Mouse (Mus musculus) B cell, adult 62 days (primary cell): Measurements from ENCODE around the gene Olfr689. TPM values are rescaled to one million over a fixed set of nuclear protein-coding genes. Genes with fewer than 3 reads are reported as not detected.

Experiments used
- total RNA-seq: library from RNA; stranded (reverse); gene quantifications from 4 replicates; pipeline ENCODE4 v1.2.4, GENCODE M21; 2023

Gene Olfr689
- total RNA-seq, result not detected in 4 replicates

DNA sequence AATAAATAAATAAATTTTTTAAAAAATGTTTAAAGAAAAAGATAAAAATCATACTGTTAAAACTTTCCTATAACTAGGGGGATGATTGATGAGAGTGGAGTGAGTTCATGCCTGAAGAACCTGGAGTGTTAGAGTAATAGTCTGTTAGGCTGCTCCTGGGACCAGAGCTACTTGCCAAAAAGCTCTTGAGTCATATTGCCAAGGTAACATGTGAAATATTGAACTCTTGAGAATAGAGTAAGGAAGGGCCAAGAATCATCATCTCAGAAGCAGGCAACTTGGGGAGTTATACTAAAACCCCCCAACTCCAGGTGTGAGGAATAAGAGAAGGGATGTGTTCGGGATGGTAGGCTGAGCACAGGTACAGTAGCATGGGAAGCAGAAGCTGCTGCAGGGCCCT is at the start of gene Olfr689:
Gene Olfr689, plus strand, starts transcription at position 301 of the 400 bp plus-strand sequence.

DNA sequence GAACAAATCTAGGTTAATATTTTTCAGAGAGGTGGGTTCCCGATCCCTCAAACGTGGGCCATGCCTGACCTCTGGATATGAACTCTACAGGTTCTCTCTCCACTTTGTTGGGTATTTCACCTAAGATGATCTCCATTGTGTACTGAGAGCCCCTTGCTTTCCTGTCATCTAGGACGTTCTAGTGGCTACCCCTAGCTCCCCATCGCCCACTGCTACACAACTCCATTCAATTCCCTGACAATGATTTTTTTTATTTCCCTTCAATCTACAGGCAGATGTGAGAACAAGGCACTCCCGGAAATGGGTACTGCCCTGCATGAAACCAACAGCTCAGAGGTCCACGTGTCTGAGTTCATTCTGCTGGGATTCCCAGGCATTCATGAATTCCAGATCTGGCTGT is 23.2 kb upstream of the Olfr689 start, which contains the start of gene Olfr688:
Gene Olfr688, plus strand, starts transcription at position 301 of the 400 bp plus-strand sequence.

DNA sequence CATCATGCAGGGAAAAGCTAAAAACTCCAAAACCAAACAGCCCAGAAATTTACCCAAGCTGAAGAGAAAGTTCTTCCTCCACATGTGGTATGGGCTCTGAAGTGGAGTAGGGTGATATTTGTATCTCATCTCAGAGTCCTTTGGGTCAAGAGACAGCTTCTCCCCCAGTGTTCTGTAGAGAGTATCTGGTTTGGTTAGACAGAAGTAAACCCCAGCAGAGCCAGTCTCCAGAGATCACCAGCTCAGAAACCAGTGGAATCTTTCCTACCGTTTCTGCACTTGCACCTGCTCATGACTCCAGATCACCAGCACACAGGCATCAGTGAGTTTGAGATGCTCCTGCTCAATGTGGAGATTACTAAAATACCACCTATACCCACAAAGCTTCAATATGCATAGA is 23.0 kb downstream of the Olfr689 start, which contains the start of gene Olfr690:
Gene Olfr690, minus strand, starts transcription at position 101 of the 400 bp plus-strand sequence.

DNA sequence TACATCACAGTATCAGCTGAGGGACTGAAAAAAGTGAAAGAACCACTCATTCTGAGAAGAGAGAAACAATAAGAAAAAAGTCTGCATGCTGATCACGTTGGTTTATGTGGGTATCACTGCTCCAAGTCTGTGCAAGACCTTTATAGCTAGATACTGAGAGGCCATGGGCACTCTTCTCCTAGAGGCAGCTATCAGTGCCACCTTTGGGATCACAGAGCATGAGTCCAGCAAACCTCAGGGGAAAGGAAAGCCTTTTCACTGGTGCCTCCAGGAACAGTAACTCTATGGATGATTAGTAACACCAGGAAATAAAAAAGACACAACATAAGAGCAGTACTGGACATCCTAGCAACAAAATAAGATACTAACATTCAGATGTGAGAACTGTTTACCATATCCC is 31.2 kb downstream of the Olfr689 start, which contains the start of gene Olfr691:
Gene Olfr691, minus strand, starts transcription at position 101 of the 400 bp plus-strand sequence.

DNA sequence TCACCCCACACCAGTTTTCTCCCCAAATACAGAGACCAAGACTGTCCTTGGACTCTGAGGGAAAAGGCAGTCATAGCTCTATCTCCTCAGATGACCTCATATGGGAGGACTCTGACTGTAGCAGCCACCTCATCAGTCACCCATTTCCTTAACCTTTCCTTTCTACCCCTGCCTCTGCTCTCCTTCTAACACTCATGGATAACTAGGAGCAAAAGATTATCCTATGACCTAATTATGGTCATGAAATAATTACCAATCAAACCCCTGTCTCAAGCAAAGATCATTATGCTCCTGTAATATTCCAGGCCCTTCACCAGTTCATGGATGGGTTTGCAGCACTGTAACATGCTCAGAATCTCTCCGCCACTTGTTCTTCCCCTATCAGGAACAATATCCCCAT is 57.0 kb downstream of the Olfr689 start, which contains the start of gene Olfr692:
Gene Olfr692, plus strand, starts transcription at position 301 of the 400 bp plus-strand sequence.

Other genes with a start within 250 kb of the Olfr689 start
- not detected in 4 replicates for gene Olfr678, start 246.7 kb upstream of the Olfr689 start, total RNA-seq
- not detected in 4 replicates for gene Olfr679, start 230.0 kb upstream of the Olfr689 start, total RNA-seq
- not detected in 4 replicates for gene Olfr680-ps1, start 218.3 kb upstream of the Olfr689 start, total RNA-seq
- not detected in 4 replicates for gene Olfr681, start 194.3 kb upstream of the Olfr689 start, total RNA-seq
- gene Olfr683, start 164.2 kb upstream of the Olfr689 start, total RNA-seq, result not detected in 4 replicates
- gene Olfr684, start 147.5 kb upstream of the Olfr689 start, total RNA-seq, result not detected in 4 replicates
- not detected in 4 replicates for gene Olfr685, start 125.2 kb upstream of the Olfr689 start, total RNA-seq
- gene Olfr686, start 103.7 kb upstream of the Olfr689 start, total RNA-seq, result not detected in 4 replicates
- gene Olfr688, start 23.1 kb upstream of the Olfr689 start, total RNA-seq, result not detected in 4 replicates
- gene Olfr690, start 22.9 kb downstream of the Olfr689 start, total RNA-seq, result not detected in 4 replicates
- not detected in 4 replicates for gene Olfr691, start 31.1 kb downstream of the Olfr689 start, total RNA-seq
- gene Olfr692, start 57.1 kb downstream of the Olfr689 start, total RNA-seq, result not detected in 4 replicates
- gene Gm5901, start 63.9 kb downstream of the Olfr689 start, total RNA-seq, result not detected in 4 replicates
- 41.6 to 49.6 TPM (median 42.6 TPM) in 4 replicates for gene Fam160a2, start 88.9 kb downstream of the Olfr689 start, total RNA-seq
- gene Cnga4, start 93.4 kb downstream of the Olfr689 start, total RNA-seq, result not detected in 4 replicates
- not detected in 4 replicates for gene Cckbr, start 114.6 kb downstream of the Olfr689 start, total RNA-seq
- not detected in 4 replicates for gene Cavin3, start 171.1 kb downstream of the Olfr689 start, total RNA-seq
- 20.3 to 24.9 TPM (median 21.6 TPM) in 4 replicates for gene Smpd1, start 243.2 kb downstream of the Olfr689 start, total RNA-seq